Mouse (Mus musculus) C2C12 (cell line): ENCODE results near the gene Sidt2.

Source experiments
- CTCF ChIP-seq: IDR thresholded peaks from one replicate; pipeline ENCODE4 v1.5.1; 2011; ENCODE audit not compliant: control insufficient read depth, insufficient read depth, insufficient read length
- MAX ChIP-seq: IDR thresholded peaks from one replicate; pipeline ENCODE4 v1.6.1; 2011; ENCODE audit warnings: mild to moderate bottlenecking, control low read depth
- MYOG ChIP-seq: IDR thresholded peaks from one replicate; pipeline ENCODE4 v1.6.1; 2011; ENCODE audit not compliant: control insufficient read depth, insufficient read length; ENCODE audit errors: extremely low read depth

DNA sequence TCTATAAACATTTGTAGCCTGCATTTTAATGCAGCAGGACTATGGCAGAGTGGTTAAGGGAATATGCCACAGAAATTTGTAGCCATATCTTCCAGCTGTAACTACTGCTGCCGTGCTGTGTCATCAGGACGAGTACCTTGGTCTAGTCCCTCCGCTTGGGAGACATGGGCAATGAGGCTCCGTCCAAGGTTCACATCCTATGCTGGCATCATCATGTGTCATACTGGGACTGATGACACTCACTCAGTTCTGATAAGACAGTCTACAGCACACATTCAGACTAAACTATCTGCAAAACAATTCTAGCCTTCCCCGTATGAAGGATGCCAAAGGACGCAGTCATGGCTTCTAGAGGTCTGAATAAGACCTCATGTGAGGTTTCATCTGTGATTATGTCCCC lies 8.5 kb upstream of the Sidt2 start:
- TF ChIP-seq CTCF (no peak), MAX (no peak), MYOG (no peak)
